Mouse (Mus musculus): Measurements from ENCODE around the gene Isg20l2.
"Not testable (repeated sequence)": the region's sequence is repeated elsewhere in the genome, so short reads cannot be mapped to it uniquely, and the experiment has no call there.

Gene Isg20l2

GRCm38 (mm10) chr3:87930078-87930795 lies at the start of gene Isg20l2, which contains the start of gene Rrnad1:
Gene Isg20l2, plus strand, starts transcription at chr3:87930314.
Gene Rrnad1, minus strand, starts transcription at chr3:87930717.
- DNase-seq (ENCODE audit: low spot score in 2 of 2), result peak; percentile 98 to 99

DNA sequence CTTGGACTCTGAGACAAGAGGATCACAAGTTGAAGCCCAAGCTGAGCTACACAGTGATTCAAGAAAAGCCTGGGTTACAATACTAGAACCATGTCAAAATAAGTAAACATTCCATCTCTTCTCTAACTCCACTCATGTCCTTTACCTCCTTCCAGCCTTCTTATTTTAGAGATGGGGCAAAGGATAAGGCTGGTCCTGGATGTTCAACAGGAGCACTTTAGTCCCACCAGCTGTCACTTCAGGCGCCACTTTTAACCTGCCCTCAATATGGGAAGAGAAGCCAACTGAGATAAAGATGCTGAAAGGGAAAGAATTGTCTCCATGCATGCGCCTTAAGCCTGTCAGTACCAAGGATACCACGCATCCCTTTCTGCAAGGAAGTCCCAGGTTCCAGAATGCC lies 45.8 kb upstream of the Isg20l2 start:
- DNase-seq (ENCODE audit: low spot score in 2 of 2), result no peak

GRCm38 (mm10) chr3:87884708-87885251 lies 45.3 kb upstream of the Isg20l2 start:
- peak; percentile 32 to 44 for DNase-seq (ENCODE audit: low spot score in 2 of 2)

- peak; percentile 93 to 95 for DNase-seq (ENCODE audit: low spot score in 2 of 2)
Observed at GRCm38 (mm10) chr3:87885281-87886003, 44.7 kb upstream of the Isg20l2 start, which contains the start of gene Prcc. Gene Prcc, minus strand, starts transcription at chr3:87885608.

GRCm38 (mm10) chr3:87886004-87886365 lies 44.1 kb upstream of the Isg20l2 start:
- DNase-seq (ENCODE audit: low spot score in 2 of 2), result no peak

- DNase-seq (ENCODE audit: low spot score in 2 of 2), result no peak
Observed at GRCm38 (mm10) chr3:87886416-87886815, 43.7 kb upstream of the Isg20l2 start.

DNA sequence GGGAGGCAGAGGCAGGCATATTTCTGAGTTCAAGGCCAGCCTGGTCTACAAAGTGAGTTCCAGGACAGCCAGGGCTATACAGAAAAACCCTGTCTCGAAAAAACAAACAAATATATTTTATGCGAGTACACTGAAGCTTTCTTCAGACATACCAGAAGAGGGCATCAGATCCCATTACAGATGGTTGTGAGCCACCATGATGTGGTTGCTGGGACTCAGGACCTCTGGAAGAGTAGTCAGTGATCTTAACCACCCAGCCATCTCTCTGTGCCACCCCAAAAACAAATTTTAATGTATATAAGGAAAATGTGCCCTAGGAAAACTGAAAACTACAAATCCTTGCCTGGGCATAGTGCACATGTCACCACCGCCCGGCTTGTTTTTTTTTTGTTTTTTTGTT lies 42.7 kb upstream of the Isg20l2 start:
- not testable (repeated sequence) for DNase-seq (ENCODE audit: low spot score in 2 of 2)

DNA sequence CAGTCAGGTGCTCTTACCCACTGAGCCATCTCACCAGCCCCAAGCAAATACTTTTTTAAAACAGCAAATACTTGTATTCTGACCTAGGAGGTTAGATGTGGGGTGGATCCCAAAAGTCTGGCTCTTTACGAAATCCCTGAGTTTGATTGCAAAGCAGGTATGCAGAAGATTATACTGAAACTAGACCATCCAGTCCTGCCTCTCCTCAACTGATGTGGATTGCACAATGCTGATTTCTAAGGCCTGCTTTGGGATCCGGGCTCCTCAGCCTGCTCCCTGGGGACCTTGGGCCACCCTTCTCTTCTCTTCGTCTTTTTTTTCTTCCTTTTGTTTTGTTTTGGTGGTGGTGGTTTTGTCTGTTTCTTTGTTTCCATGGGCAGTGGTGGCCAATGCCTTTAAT lies 38.6 kb upstream of the Isg20l2 start:
- no peak for DNase-seq (ENCODE audit: low spot score in 2 of 2)

GRCm38 (mm10) chr3:87893367-87893905 lies 36.7 kb upstream of the Isg20l2 start:
- DNase-seq (ENCODE audit: low spot score in 2 of 2), result no peak

GRCm38 (mm10) chr3:87899266-87899665 lies 30.8 kb upstream of the Isg20l2 start:
- no peak for DNase-seq (ENCODE audit: low spot score in 2 of 2)

- no peak for DNase-seq (ENCODE audit: low spot score in 2 of 2)
Observed at GRCm38 (mm10) chr3:87899776-87900175, 30.3 kb upstream of the Isg20l2 start.

- no peak for DNase-seq (ENCODE audit: low spot score in 2 of 2)
Observed at GRCm38 (mm10) chr3:87901036-87901624, 29.0 kb upstream of the Isg20l2 start.

GRCm38 (mm10) chr3:87901959-87902358 lies 28.2 kb upstream of the Isg20l2 start:
- not testable (repeated sequence) for DNase-seq (ENCODE audit: low spot score in 2 of 2)

DNA sequence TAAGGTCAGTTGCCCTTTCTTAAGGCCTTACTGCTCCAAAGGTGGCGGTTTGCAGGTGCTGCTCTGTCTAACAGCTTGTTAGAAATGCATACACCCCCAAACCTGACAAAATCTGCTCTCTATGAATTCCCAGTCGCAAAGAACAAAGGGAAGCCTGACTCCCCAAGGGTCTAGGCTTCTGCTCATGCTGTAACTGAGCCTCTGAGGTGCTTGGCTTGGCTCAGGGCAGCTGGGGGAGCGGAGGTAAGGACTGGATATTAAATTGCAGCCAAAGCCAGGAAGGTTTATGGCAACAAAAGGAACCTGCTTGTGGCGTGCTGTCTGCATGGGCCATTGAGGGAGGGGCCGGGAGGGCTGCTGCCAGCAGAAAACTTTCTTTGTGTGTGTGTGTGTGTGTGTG lies 26.3 kb upstream of the Isg20l2 start:
- no peak for DNase-seq (ENCODE audit: low spot score in 2 of 2)

- peak; percentile 90 to 92 for DNase-seq (ENCODE audit: low spot score in 2 of 2)
Observed at GRCm38 (mm10) chr3:87905880-87906485, 24.1 kb upstream of the Isg20l2 start, which contains the start of gene Hdgf. Gene Hdgf, plus strand, starts transcription at chr3:87906321.

DNA sequence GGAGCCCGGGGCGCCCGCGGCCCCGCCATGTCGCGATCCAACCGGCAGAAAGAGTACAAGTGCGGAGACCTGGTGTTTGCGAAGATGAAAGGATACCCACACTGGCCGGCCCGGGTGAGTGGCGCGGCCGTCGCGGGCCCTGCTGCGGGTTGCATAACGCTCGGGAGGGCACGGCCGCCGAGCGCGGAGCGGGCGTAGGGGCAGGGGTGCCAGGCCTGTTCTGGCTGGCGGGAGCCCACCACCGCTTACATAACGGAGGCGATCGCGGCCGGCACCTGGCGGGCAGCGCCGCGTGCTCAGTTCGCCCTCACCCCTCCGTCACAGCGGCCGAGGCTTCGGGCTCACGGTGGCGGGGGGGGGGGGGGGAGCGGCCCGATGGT lies 23.5 kb upstream of the Isg20l2 start:
- peak in 1 of 2 experiments; percentile 36 for DNase-seq (ENCODE audit: low spot score in 2 of 2)

- peak in 1 of 2 experiments; percentile 34 for DNase-seq (ENCODE audit: low spot score in 2 of 2)
Observed at GRCm38 (mm10) chr3:87906981-87907857, 22.9 kb upstream of the Isg20l2 start.

- DNase-seq (ENCODE audit: low spot score in 2 of 2), result no peak
Observed at GRCm38 (mm10) chr3:87907906-87908305, 22.2 kb upstream of the Isg20l2 start.

- no peak for DNase-seq (ENCODE audit: low spot score in 2 of 2)
Observed at GRCm38 (mm10) chr3:87909381-87909780, 20.7 kb upstream of the Isg20l2 start.

DNA sequence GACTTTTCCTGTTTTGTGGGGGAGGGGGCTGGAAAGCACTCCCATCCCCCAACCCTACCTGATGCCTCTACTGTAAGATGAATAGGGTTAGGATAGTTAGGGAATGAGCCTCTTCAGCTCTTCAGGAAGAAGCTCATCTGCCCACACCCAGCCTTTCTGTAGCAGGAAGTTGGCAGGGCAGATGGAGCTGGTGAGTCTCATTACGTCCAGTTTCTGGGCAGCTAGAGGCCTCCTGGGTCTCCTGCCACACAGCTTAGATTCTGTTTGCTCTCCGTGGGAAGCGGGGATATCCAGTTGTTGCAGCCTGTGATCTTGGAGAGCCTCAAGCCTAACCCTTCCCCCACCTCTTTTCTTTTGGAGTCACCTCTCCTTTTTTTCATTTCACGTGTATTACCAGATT lies 20.2 kb upstream of the Isg20l2 start:
- no peak for DNase-seq (ENCODE audit: low spot score in 2 of 2)
